Mouse (Mus musculus) MEL (cell line): ENCODE measurements around the gene Abcc4.

Source experiments
- CHD2 ChIP-seq: IDR thresholded peaks from 2 replicates; pipeline ENCODE4 v1.6.1; 2011; ENCODE audit warnings: low read length, improper control_type of control experiment
- CTCF ChIP-seq, 3 experiments: IDR thresholded peaks in 2 of 3; conservative IDR thresholded peaks in 1 of 3; 2 replicates each; pipeline ENCODE4 v1.5.1; 2011 to 2012; ENCODE audit warnings: low read length in 3 of 3, low read depth in 2 of 3, mild to moderate bottlenecking in 2 of 3, improper control_type of control experiment in 1 of 3, inconsistent platforms in 1 of 3, mixed read lengths in 1 of 3, moderate library complexity in 1 of 3; ENCODE audit not compliant: control insufficient read depth in 1 of 3, insufficient read depth in 1 of 3, poor library complexity in 1 of 3, severe bottlenecking in 1 of 3
- E2F4 ChIP-seq: IDR thresholded peaks from 2 replicates; pipeline ENCODE4 v1.6.1; 2011; ENCODE audit warnings: low read depth, low read length, improper control_type of control experiment, borderline replicate concordance
- ELF1 ChIP-seq: IDR thresholded peaks from 2 replicates; pipeline ENCODE4 v1.6.1; 2014; ENCODE audit warnings: low read depth, mild to moderate bottlenecking, inconsistent platforms, low read length, improper control_type of control experiment, moderate library complexity
- EP300 ChIP-seq, 2 experiments: IDR thresholded peaks; 2 replicates each; pipeline ENCODE4 v1.6.1; 2011; ENCODE audit warnings: improper control_type of control experiment in 2 of 2, low read length in 2 of 2, low read depth in 1 of 2, mild to moderate bottlenecking in 1 of 2
- ETS1 ChIP-seq: IDR thresholded peaks from 2 replicates; pipeline ENCODE4 v1.6.1; 2012; ENCODE audit warnings: low read depth, mild to moderate bottlenecking, inconsistent platforms, low read length, improper control_type of control experiment, moderate library complexity
- GATA1 ChIP-seq: IDR thresholded peaks from 2 replicates; pipeline ENCODE4 v1.6.1; 2011; ENCODE audit warnings: low read depth, low read length, improper control_type of control experiment
- NRF1 ChIP-seq: IDR thresholded peaks from 2 replicates; pipeline ENCODE4 v1.6.1; 2014; ENCODE audit warnings: low read depth, mild to moderate bottlenecking, inconsistent platforms, low read length, improper control_type of control experiment, moderate library complexity; ENCODE audit not compliant: poor library complexity, insufficient read depth, severe bottlenecking
- POLR2A ChIP-seq, 2 experiments: IDR thresholded peaks; 2 replicates each; pipeline ENCODE4 v1.6.1; 2011 to 2012; ENCODE audit warnings: low read length in 2 of 2, mild to moderate bottlenecking in 2 of 2, control low read depth in 1 of 2, improper control_type of control experiment in 1 of 2, low read depth in 1 of 2, moderate library complexity in 1 of 2; ENCODE audit not compliant: control insufficient read depth in 1 of 2, insufficient read depth in 1 of 2, poor library complexity in 1 of 2
- POLR2AphosphoS5 ChIP-seq: IDR thresholded peaks from 2 replicates; pipeline ENCODE4 v1.6.1; 2012; ENCODE audit warnings: low read depth, borderline replicate concordance, mild to moderate bottlenecking, inconsistent platforms, low read length, moderate library complexity, mixed read lengths
- TCF12 ChIP-seq: IDR thresholded peaks from 2 replicates; pipeline ENCODE4 v1.6.1; 2014; ENCODE audit warnings: low read depth, mild to moderate bottlenecking, inconsistent platforms, low read length, improper control_type of control experiment, moderate library complexity
- UBTF ChIP-seq: IDR thresholded peaks from 2 replicates; pipeline ENCODE4 v1.6.1; 2012; ENCODE audit warnings: low read depth, mild to moderate bottlenecking, inconsistent platforms, low read length, improper control_type of control experiment, moderate library complexity, borderline replicate concordance; ENCODE audit not compliant: insufficient read depth
- USF1 ChIP-seq: IDR thresholded peaks from 2 replicates; pipeline ENCODE4 v1.6.1; 2014; ENCODE audit warnings: low read depth, mild to moderate bottlenecking, inconsistent platforms, low read length, improper control_type of control experiment, moderate library complexity
- USF2 ChIP-seq, 2 experiments: IDR thresholded peaks; 2 replicates each; pipeline ENCODE4 v1.6.1; 2011 to 2012; ENCODE audit warnings: improper control_type of control experiment in 2 of 2, low read length in 2 of 2, borderline replicate concordance in 1 of 2, inconsistent platforms in 1 of 2, low read depth in 1 of 2, mild to moderate bottlenecking in 1 of 2; ENCODE audit not compliant: insufficient read depth in 1 of 2

DNA sequence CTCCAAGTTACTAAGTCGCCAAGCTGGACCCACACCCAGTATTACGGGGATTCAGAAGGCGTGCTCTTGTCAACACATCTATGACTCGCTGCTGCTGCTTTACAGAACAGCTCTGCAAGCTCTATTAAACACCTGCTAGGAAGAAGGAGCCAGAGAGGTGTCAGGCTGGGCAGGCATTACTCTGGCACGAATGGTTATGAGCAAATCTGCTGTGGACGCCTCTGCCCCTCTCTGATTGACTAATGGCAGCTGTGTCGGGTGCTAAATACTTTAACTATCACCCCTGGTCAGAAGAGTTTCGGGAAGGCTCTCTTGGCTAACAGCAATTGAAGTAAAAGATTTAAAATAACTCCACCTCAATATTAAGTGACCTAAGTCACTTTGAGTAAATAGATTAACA lies 142.4 kb downstream of the Abcc4 start:
- no peak for TF ChIP-seq USF2 (IDR thresholded peaks at IDR 0.05; ENCODE audit: borderline replicate concordance in 1 of 2, insufficient read depth in 1 of 2, low read depth in 1 of 2, low read length in 2 of 2)
- no peak for TF ChIP-seq UBTF
- no peak for TF ChIP-seq TCF12
- no peak for TF ChIP-seq POLR2A (IDR thresholded peaks at IDR 0.05; ENCODE audit: control insufficient read depth in 1 of 2, insufficient read depth in 1 of 2, low read depth in 1 of 2, low read length in 2 of 2, poor library complexity in 1 of 2)
- no peak for TF ChIP-seq NRF1
- no peak for TF ChIP-seq CTCF (IDR thresholded peaks at IDR 0.05 in 2 of 3, conservative IDR thresholded peaks at IDR 0.05 in 1 of 3; ENCODE audit: control insufficient read depth in 1 of 3, insufficient read depth in 1 of 3, low read depth in 2 of 3, low read length in 3 of 3, poor library complexity in 1 of 3, severe bottlenecking in 1 of 3)
- no peak for TF ChIP-seq POLR2AphosphoS5
- no peak for TF ChIP-seq E2F4
- TF ChIP-seq EP300 (IDR thresholded peaks at IDR 0.05; ENCODE audit: low read depth in 1 of 2, low read length in 2 of 2) = no peak
- TF ChIP-seq CHD2 = no peak
- no peak for TF ChIP-seq GATA1
- no peak for TF ChIP-seq ETS1
- no peak for TF ChIP-seq USF1
- TF ChIP-seq ELF1 = no peak
